Mouse (Mus musculus) liver, adult 10 weeks (tissue): ENCODE measurements around the gene Gm13695. TPM values are rescaled to one million over a fixed set of nuclear protein-coding genes. Genes with fewer than 3 reads are reported as not detected.

ENCODE experiments used
- polyA plus RNA-seq: library from polyadenylated mRNA; stranded (reverse); fragments of 350-450 nt; fragmentation: Illumina TruSeq; extraction: RNeasy Lipid Tissue Mini Kit (QIAGEN cat#74804); gene quantifications from one replicate; pipeline ENCODE4 v1.2.3, GENCODE M21; 2014; ENCODE audit warnings: low read depth, low replicate concordance

Gm13695 gene
- not detected for polyA plus RNA-seq

GRCm38 (mm10) chr2:83967013-83967412, at the start of gene Gm13695:
Gene Gm13695 (plus strand): TSS chr2:83967313.

GRCm38 (mm10) chr2:83940931-83941361, 26.2 kb upstream of the Gm13695 start, which contains the start of gene Zswim2:
Gene Zswim2 (minus strand): TSS chr2:83941228.

GRCm38 (mm10) chr2:83955393-83955792, 11.7 kb upstream of the Gm13695 start, which contains the start of gene Gm13698:
Gene Gm13698 (plus strand): TSS chr2:83955693.

GRCm38 (mm10) chr2:83961203-83961602, 5.9 kb upstream of the Gm13695 start, which contains the start of gene Gm13693:
Gene Gm13693 (plus strand): TSS chr2:83961503.

GRCm38 (mm10) chr2:83972823-83973222, 5.7 kb downstream of the Gm13695 start, which contains the start of gene Gm13696:
Gene Gm13696 (plus strand): TSS chr2:83973123.

GRCm38 (mm10) chr2:83978633-83979032, 11.5 kb downstream of the Gm13695 start, which contains the start of gene Gm13694:
Gene Gm13694 (plus strand): TSS chr2:83978933.

GRCm38 (mm10) chr2:83984443-83984842, 17.3 kb downstream of the Gm13695 start, which contains the start of gene Gm13697:
Gene Gm13697 (plus strand): TSS chr2:83984743.

GRCm38 (mm10) chr2:83990253-83990652, 23.1 kb downstream of the Gm13695 start, which contains the start of gene Gm13691:
Gene Gm13691 (plus strand): TSS chr2:83990553.

Other genes with a start within 250 kb of the Gm13695 start
- 27.9 TPM for gene Itgav, start 242.9 kb upstream of the Gm13695 start, polyA plus RNA-seq
- gene Fam171b, start 154.7 kb upstream of the Gm13695 start, polyA plus RNA-seq = 1.9 TPM
- gene Zswim2, start 26.1 kb upstream of the Gm13695 start, polyA plus RNA-seq = not detected
- not detected for gene Gm13698, start 11.6 kb upstream of the Gm13695 start, polyA plus RNA-seq
- gene Gm13693, start 5.8 kb upstream of the Gm13695 start, polyA plus RNA-seq = not detected
- gene Gm13696, start 5.8 kb downstream of the Gm13695 start, polyA plus RNA-seq = not detected
- gene Gm13694, start 11.6 kb downstream of the Gm13695 start, polyA plus RNA-seq = not detected
- gene Gm13697, start 17.4 kb downstream of the Gm13695 start, polyA plus RNA-seq = not detected
- not detected for gene Gm13691, start 23.2 kb downstream of the Gm13695 start, polyA plus RNA-seq